Mouse (Mus musculus) liver, postnatal 0 days (tissue): ENCODE measurements around the gene Hcls1. TPM values are rescaled to one million over a fixed set of nuclear protein-coding genes. Genes with fewer than 3 reads are reported as not detected.

Experiments used
- ATAC-seq: fragments of 200-750 bp; cut with Nextera tagmentation; 2 replicates; pipeline ENCODE4 v1.8.0; 2017; ENCODE audit warnings: mild to moderate bottlenecking, moderate library complexity
- DNase-seq: peaks from one replicate; pipeline ENCODE4 v3.0.0-alpha.2; 2016
- H3K27ac ChIP-seq: fragments of 300-500 bp; sonication (generic); 2 replicates; pipeline ENCODE4 v1.5.1; 2014; ENCODE audit warnings: antibody characterized with exemption, moderate library complexity, mild to moderate bottlenecking, low read depth
- H3K27me3 ChIP-seq: fragments of 300-500 bp; sonication (generic); 2 replicates; pipeline ENCODE4 v1.6.1; 2014; ENCODE audit warnings: low read length, control low read depth, mixed read lengths; ENCODE audit not compliant: insufficient read depth
- H3K36me3 ChIP-seq: fragments of 300-500 bp; sonication (generic); replicated peaks from 2 replicates; pipeline ENCODE4 v1.6.1; 2014; ENCODE audit warnings: mild to moderate bottlenecking, control low read depth, low read length, moderate library complexity, mixed read lengths; ENCODE audit not compliant: insufficient read depth
- H3K4me1 ChIP-seq: fragments of 300-500 bp; sonication (generic); 2 replicates; pipeline ENCODE4 v1.6.1; 2014; ENCODE audit warnings: antibody characterized with exemption, mild to moderate bottlenecking, control low read depth; ENCODE audit not compliant: insufficient read depth
- H3K4me2 ChIP-seq: fragments of 300-500 bp; sonication (generic); 2 replicates; pipeline ENCODE4 v1.6.1; 2014; ENCODE audit warnings: low read depth, mild to moderate bottlenecking, low read length, moderate library complexity, mixed read lengths
- H3K4me3 ChIP-seq: fragments of 300-500 bp; sonication (generic); 2 replicates; pipeline ENCODE4 v1.5.1; 2014; ENCODE audit warnings: low read depth, low read length
- H3K9ac ChIP-seq: fragments of 300-500 bp; sonication (generic); replicated peaks from 2 replicates; pipeline ENCODE4 v1.6.1; 2014; ENCODE audit warnings: mild to moderate bottlenecking, moderate library complexity
- H3K9me3 ChIP-seq: fragments of 300-500 bp; sonication (generic); 2 replicates; pipeline ENCODE4 v1.6.1; 2016; ENCODE audit warnings: mild to moderate bottlenecking, control low read depth, low read length, mixed read lengths
- CTCF ChIP-seq: sonication (generic); IDR thresholded peaks from 2 replicates; pipeline ENCODE4 v1.5.1; 2016; ENCODE audit warnings: antibody characterized with exemption, low read depth
- EP300 ChIP-seq: IDR thresholded peaks from 2 replicates; pipeline ENCODE4 v1.6.1; 2016; ENCODE audit warnings: antibody characterized with exemption, low read depth, mild to moderate bottlenecking
- WGBS: fragments of 180-500 bp; shearing (Covaris S2); extraction: QIAGEN DNeasy Blood & Tissue Kit; methylation state at CpG from one replicate; pipeline ENCODE4 v1.1.7; 2014; ENCODE audit not compliant: insufficient replicate concordance; 5-methylcytosine and 5-hydroxymethylcytosine counted together
- polyA plus RNA-seq: library from polyadenylated mRNA; unstranded; fragments of >200 nt; fragmentation: Nextera tagmentation; extraction: Ambion mirVana; gene quantifications from 2 replicates; pipeline ENCODE4 v1.2.1, GENCODE M21; 2015

The Hcls1 gene
- polyA plus RNA-seq, 1 experiment from 2014 or later = 17.7 TPM

DNA sequence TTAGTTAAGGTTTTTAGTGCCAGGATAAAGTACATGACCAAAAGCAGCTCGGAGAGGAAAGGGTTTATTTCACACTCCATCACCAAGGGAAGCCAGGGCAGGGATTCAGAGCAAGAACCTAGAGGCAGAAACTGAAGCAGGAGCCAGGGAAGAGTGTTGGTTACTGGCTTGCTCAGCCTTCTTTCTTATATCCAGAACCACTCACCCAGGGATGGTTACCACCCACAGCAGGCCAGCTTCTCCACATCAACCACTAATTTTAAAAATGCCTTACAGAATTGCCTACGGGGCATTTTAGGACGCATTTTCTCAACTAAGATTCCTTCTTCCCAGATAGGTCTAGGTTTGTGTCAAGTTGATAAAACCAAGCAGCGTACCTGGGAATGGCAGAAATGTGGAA, 28.6 kb downstream of the Hcls1 start:
- Histone ChIP-seq H3K9ac (no peak overlapping the region), H3K4me3 (no peak overlapping the region), H3K27me3 (no peaks in the 10 kb centered on the region), H3K4me2 (no peak overlapping the region), H3K36me3 (peaks cover 6% of the 10 kb centered on the region), H3K27ac (no peak overlapping the region), H3K9me3 (no peaks in the 10 kb centered on the region), H3K4me1 (no peaks in the 10 kb centered on the region)
- DNase-seq = no peak
- TF ChIP-seq CTCF = no peak
- TF ChIP-seq EP300 = no peak
- WGBS = 75% methylated on average over 4 of the region's 4 CpGs
- ATAC-seq = no peak

DNA sequence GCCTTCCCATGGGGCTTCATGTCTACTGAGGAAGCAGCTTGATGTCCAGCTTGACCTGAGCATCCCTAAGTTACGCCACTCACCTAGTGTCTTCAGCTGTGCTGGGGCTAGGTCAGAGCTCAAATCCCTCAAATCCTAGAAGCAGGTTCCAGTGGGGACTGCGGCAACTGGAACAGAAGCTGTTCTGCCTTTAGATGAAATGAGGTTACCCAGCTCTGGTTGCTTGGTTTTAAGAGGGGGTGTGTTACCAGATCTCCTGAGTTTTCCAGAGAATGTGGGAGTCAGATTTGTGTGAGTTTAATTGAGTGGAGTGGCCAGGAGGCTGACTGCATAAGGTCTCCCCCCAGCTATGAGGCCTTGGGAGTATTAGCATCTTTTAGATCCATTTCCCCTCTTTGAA, 44.3 kb downstream of the Hcls1 start:
- DNase-seq (no peak), ATAC-seq (no peak)
- Histone ChIP-seq H3K36me3 (no peaks in the 10 kb centered on the region), H3K9ac (no peak overlapping the region), H3K4me3 (no peak overlapping the region), H3K27ac (no peak overlapping the region), H3K4me2 (no peak overlapping the region), H3K4me1 (no peaks in the 10 kb centered on the region), H3K9me3 (no peaks in the 10 kb centered on the region), H3K27me3 (no peaks in the 10 kb centered on the region)
- TF ChIP-seq EP300 = no peak
- no peak for TF ChIP-seq CTCF
- WGBS = 80% methylated on average over 2 of the region's 2 CpGs

DNA sequence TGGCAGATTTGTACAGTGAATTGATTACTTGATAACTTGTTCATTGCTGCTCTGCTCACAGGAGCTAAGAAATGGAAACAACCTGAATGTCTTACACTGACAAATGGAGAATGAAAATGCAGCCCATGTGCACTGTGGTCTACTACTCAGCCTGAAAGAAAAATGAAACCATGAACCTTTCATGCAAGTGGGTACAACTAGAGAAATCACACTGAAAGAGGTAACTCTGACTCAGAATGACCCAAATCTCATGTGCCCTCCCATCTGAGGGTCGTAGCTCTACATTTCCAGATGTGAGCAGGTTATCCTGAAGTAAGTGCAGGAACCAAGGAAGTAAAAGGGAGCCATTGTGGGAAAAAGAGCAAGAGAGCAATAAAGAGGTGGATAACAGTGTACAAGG, 49.0 kb downstream of the Hcls1 start:
- WGBS = 72% methylated on average over 1 of the region's 1 CpGs
- DNase-seq (no peak), ATAC-seq (no peak)
- Histone ChIP-seq H3K4me1 (peaks cover 4% of the 10 kb centered on the region; the same call in 1 of the 2 replicates), H3K27ac (no peak overlapping the region), H3K9me3 (no peaks in the 10 kb centered on the region), H3K9ac (no peak overlapping the region), H3K4me2 (no peak overlapping the region), H3K36me3 (no peaks in the 10 kb centered on the region), H3K27me3 (no peaks in the 10 kb centered on the region), H3K4me3 (no peak overlapping the region)
- TF ChIP-seq CTCF (no peak), EP300 (no peak)

DNA sequence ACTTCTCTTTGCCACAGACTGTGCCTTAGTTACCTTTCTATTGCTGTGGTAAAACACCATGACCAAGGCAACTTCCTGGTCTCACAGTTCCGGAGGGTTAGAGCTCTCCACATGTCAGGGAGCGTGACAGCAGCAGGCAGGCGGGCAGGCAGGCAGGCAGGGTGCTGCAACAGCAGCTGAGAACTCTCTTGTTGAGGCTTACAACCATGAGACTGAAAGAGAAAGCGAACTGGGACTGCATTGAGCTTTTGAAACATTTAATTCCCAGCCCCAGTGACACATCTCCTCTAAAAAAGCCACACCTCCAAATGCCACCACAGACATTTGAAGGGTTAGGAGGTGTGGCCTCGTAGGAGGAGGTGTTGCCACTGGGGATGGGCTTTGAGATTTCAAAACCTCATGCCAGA, 50.9 kb downstream of the Hcls1 start:
- H3K9me3 ChIP-seq = no peaks in the 10 kb centered on the region
- TF ChIP-seq CTCF (no peak), EP300 (no peak)
- H3K4me2 ChIP-seq = peak overlapping the region; percentile 19
- no peaks in the 10 kb centered on the region for H3K36me3 ChIP-seq
- ATAC-seq = peak; percentile 56
- no peak overlapping the region for H3K9ac ChIP-seq
- peaks cover 4% of the 10 kb centered on the region; the same call in 1 of the 2 replicates for H3K4me1 ChIP-seq
- no peak overlapping the region for H3K27ac ChIP-seq
- WGBS = 35% methylated on average over 5 of the region's 5 CpGs
- H3K27me3 ChIP-seq = no peaks in the 10 kb centered on the region
- H3K4me3 ChIP-seq = no peak overlapping the region
- DNase-seq = no peak

DNA sequence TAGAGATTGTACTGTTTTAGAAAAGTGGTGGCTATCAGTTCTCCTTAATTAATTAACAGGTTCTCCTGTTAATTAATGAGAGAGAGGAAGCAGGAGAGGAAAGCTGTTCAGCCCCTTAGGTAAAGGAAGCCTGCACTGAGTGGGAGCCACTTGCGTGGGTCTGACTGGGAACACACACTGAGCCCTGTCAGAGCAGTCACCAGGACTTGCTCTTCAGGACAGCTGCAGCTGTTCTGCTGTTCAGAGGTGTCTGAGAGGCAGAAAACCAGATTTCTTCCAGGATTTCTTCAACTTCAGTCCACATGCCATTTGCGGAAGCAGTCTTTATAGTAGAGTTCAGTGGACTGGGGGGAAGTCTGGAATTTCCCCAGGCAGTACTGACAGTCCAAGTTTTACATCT, 52.6 kb downstream of the Hcls1 start:
- Histone ChIP-seq H3K4me2 (no peak overlapping the region), H3K9ac (no peak overlapping the region), H3K27me3 (no peaks in the 10 kb centered on the region), H3K9me3 (no peaks in the 10 kb centered on the region), H3K27ac (no peak overlapping the region), H3K4me3 (no peak overlapping the region), H3K4me1 (peaks cover 4% of the 10 kb centered on the region; the same call in 1 of the 2 replicates), H3K36me3 (no peaks in the 10 kb centered on the region)
- no peak for DNase-seq
- ATAC-seq = no peak
- WGBS = 83% methylated on average over 2 of the region's 2 CpGs
- TF ChIP-seq EP300 = no peak
- TF ChIP-seq CTCF = no peak

DNA sequence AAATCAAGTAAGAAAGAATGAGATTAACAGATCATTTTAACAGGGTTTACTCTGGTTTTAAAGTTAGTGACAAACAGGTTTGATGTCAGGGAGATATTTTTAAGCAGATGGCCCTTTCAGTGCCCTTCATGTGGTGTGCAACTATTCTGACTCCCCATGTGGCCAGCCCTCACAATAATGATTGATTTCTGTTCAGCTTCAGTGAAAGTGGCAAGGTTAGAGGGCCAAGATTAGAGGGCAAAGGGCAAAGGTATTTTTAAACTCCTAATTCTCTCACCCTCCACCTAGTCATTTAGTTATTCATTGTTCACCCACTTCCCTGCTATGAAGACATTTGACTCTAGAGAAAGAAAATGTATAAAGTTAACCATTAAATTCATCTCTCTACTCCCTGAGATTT, 53.3 kb downstream of the Hcls1 start:
- Histone ChIP-seq H3K36me3 (no peaks in the 10 kb centered on the region), H3K9me3 (no peaks in the 10 kb centered on the region), H3K9ac (no peak overlapping the region), H3K27me3 (no peaks in the 10 kb centered on the region), H3K4me2 (no peak overlapping the region), H3K4me1 (peaks cover 4% of the 10 kb centered on the region; the same call in 1 of the 2 replicates), H3K27ac (no peak overlapping the region), H3K4me3 (no peak overlapping the region)
- TF ChIP-seq CTCF = no peak
- TF ChIP-seq EP300 = no peak
- ATAC-seq = no peak
- DNase-seq = no peak

DNA sequence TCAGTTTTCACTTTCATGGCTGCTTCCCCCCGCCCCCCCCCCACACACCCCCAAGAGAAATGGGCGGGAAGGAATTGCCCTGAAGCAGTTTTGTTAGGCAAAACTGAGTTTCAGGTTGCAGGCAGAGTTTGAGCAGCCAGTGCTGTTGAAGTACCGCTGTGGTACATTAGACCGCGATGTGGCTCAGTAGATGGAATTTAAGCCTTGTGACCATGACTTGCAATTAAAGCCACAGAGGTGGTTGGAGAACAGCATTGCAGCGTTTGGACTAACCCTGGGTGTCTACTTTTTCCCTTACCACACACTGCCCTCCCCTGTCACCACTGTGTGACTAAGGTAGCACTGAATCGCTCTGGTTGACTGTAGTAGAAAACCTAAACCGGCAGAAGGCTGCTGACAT, 54.7 kb downstream of the Hcls1 start:
- H3K36me3 ChIP-seq = no peaks in the 10 kb centered on the region
- H3K9me3 ChIP-seq = no peaks in the 10 kb centered on the region
- no peak overlapping the region for H3K4me2 ChIP-seq
- H3K9ac ChIP-seq = no peak overlapping the region
- no peak overlapping the region for H3K27ac ChIP-seq
- H3K4me3 ChIP-seq = no peak overlapping the region
- ATAC-seq (no peak), DNase-seq (no peak)
- no peaks in the 10 kb centered on the region for H3K27me3 ChIP-seq
- 62% methylated on average over 8 of the region's 8 CpGs for WGBS
- TF ChIP-seq CTCF = no peak
- no peak for TF ChIP-seq EP300
- peaks cover 4% of the 10 kb centered on the region; the same call in 1 of the 2 replicates for H3K4me1 ChIP-seq
